Mouse (Mus musculus): Measurements from ENCODE around the gene Shank2. TPM values are rescaled to one million over a fixed set of nuclear protein-coding genes. Genes with fewer than 3 reads are reported as not detected.

Shank2 gene
- polyA plus RNA-seq, 1 experiment from 2014 or later, result 6.8 TPM

- no peak overlapping the region for H3K4me2 ChIP-seq
- no peak overlapping the region for H3K27ac ChIP-seq
- H3K36me3 ChIP-seq, result no peaks in the 10 kb centered on the region
- no peak overlapping the region for H3K9ac ChIP-seq
- no peak overlapping the region for H3K4me3 ChIP-seq
- no peaks in the 10 kb centered on the region for H3K27me3 ChIP-seq
- no peaks in the 10 kb centered on the region; the same call in 1 of the 2 replicates for H3K9me3 ChIP-seq
- no peak for ATAC-seq (ENCODE audit: low FRiP score)
- H3K4me1 ChIP-seq (replicated peaks), result peaks cover 32% of the 10 kb centered on the region
- WGBS, result 89% methylated on average over 2 of the region's 2 CpGs
Observed at GRCm38 (mm10) chr7:144299351-144299750, 297.6 kb downstream of the Shank2 start.

- 92% methylated on average over 4 of the region's 4 CpGs for WGBS
- Histone ChIP-seq H3K9ac (no peak overlapping the region), H3K36me3 (no peaks in the 10 kb centered on the region), H3K4me1 (replicated peaks) (peaks cover 11% of the 10 kb centered on the region), H3K4me2 (no peak overlapping the region), H3K27ac (no peak overlapping the region), H3K4me3 (no peak overlapping the region), H3K27me3 (no peaks in the 10 kb centered on the region), H3K9me3 (no peaks in the 10 kb centered on the region; the same call in 1 of the 2 replicates)
- no peak for ATAC-seq (ENCODE audit: low FRiP score)
Observed at GRCm38 (mm10) chr7:144301646-144302045, 299.9 kb downstream of the Shank2 start.

GRCm38 (mm10) chr7:144302498-144302897 is 300.8 kb downstream of the Shank2 start:
- no peak overlapping the region for H3K4me3 ChIP-seq
- H3K9me3 ChIP-seq, result no peaks in the 10 kb centered on the region; the same call in 1 of the 2 replicates
- H3K27me3 ChIP-seq, result no peaks in the 10 kb centered on the region
- H3K27ac ChIP-seq, result peak overlapping the region; percentile 26; the same call in 1 of the 2 replicates
- 47% methylated on average over 5 of the region's 5 CpGs for WGBS
- no peak for ATAC-seq (ENCODE audit: low FRiP score)
- H3K4me1 ChIP-seq (replicated peaks), result peaks cover 14% of the 10 kb centered on the region
- no peak overlapping the region for H3K9ac ChIP-seq
- no peaks in the 10 kb centered on the region for H3K36me3 ChIP-seq
- no peak overlapping the region for H3K4me2 ChIP-seq

GRCm38 (mm10) chr7:144307853-144308409 is 306.2 kb downstream of the Shank2 start:
- ATAC-seq (ENCODE audit: low FRiP score), result no peak
- H3K9ac ChIP-seq, result no peak overlapping the region
- H3K27me3 ChIP-seq, result no peaks in the 10 kb centered on the region
- no peak overlapping the region; the same call in 1 of the 2 replicates for H3K27ac ChIP-seq
- 76% methylated on average over 10 of the region's 10 CpGs for WGBS
- no peak overlapping the region for H3K4me3 ChIP-seq
- H3K4me2 ChIP-seq, result no peak overlapping the region
- 0 out of 2 replicates have a peak, but pooled peaks cover 2% of the 10 kb centered on the region for H3K9me3 ChIP-seq
- H3K4me1 ChIP-seq (replicated peaks), result peaks cover 10% of the 10 kb centered on the region; the same call in 1 of the 2 replicates
- H3K36me3 ChIP-seq, result no peaks in the 10 kb centered on the region

GRCm38 (mm10) chr7:144314438-144315105 is 312.8 kb downstream of the Shank2 start:
- no peak overlapping the region for H3K9ac ChIP-seq
- H3K9me3 ChIP-seq, result no peaks in the 10 kb centered on the region
- no peak overlapping the region for H3K4me3 ChIP-seq
- 88% methylated on average over 11 of the region's 11 CpGs for WGBS
- peaks cover 16% of the 10 kb centered on the region for H3K4me1 ChIP-seq (replicated peaks)
- H3K4me2 ChIP-seq, result no peak overlapping the region
- H3K27ac ChIP-seq, result no peak overlapping the region
- H3K27me3 ChIP-seq, result no peaks in the 10 kb centered on the region
- no peaks in the 10 kb centered on the region for H3K36me3 ChIP-seq
- ATAC-seq (ENCODE audit: low FRiP score), result no peak

GRCm38 (mm10) chr7:144316224-144316623 is 314.5 kb downstream of the Shank2 start:
- Histone ChIP-seq H3K27ac (peak overlapping the region; percentile 58; the same call in 1 of the 2 replicates), H3K9me3 (no peaks in the 10 kb centered on the region), H3K36me3 (no peaks in the 10 kb centered on the region), H3K4me2 (no peak overlapping the region), H3K4me1 (replicated peaks) (peaks cover 16% of the 10 kb centered on the region), H3K9ac (no peak overlapping the region), H3K4me3 (no peak overlapping the region), H3K27me3 (no peaks in the 10 kb centered on the region)
- 92% methylated on average over 6 of the region's 6 CpGs for WGBS
- no peak for ATAC-seq (ENCODE audit: low FRiP score)

GRCm38 (mm10) chr7:144316797-144317196 is 315.1 kb downstream of the Shank2 start:
- Histone ChIP-seq H3K9ac (no peak overlapping the region), H3K4me1 (replicated peaks) (peaks cover 16% of the 10 kb centered on the region), H3K9me3 (no peaks in the 10 kb centered on the region), H3K4me2 (no peak overlapping the region), H3K4me3 (no peak overlapping the region), H3K36me3 (no peaks in the 10 kb centered on the region), H3K27ac (peak overlapping the region; percentile 58), H3K27me3 (no peaks in the 10 kb centered on the region)
- ATAC-seq (ENCODE audit: low FRiP score), result peak; percentile 64
- 16% methylated on average over 10 of the region's 10 CpGs for WGBS

GRCm38 (mm10) chr7:144324077-144324476 is 322.3 kb downstream of the Shank2 start:
- no peaks in the 10 kb centered on the region for H3K27me3 ChIP-seq
- H3K27ac ChIP-seq, result no peak overlapping the region
- WGBS, result 93% methylated on average over 2 of the region's 2 CpGs
- H3K4me2 ChIP-seq, result no peak overlapping the region
- H3K4me3 ChIP-seq, result no peak overlapping the region
- ATAC-seq (ENCODE audit: low FRiP score), result no peak
- no peaks in the 10 kb centered on the region for H3K9me3 ChIP-seq
- H3K36me3 ChIP-seq, result no peaks in the 10 kb centered on the region
- H3K4me1 ChIP-seq (replicated peaks), result peaks cover 3% of the 10 kb centered on the region; the same call in 1 of the 2 replicates
- no peak overlapping the region for H3K9ac ChIP-seq

GRCm38 (mm10) chr7:144324861-144325260 is 323.1 kb downstream of the Shank2 start:
- no peak for ATAC-seq (ENCODE audit: low FRiP score)
- no peak overlapping the region for H3K4me3 ChIP-seq
- 94% methylated on average over 6 of the region's 6 CpGs for WGBS
- H3K36me3 ChIP-seq, result no peaks in the 10 kb centered on the region
- H3K9ac ChIP-seq, result no peak overlapping the region
- H3K27me3 ChIP-seq, result no peaks in the 10 kb centered on the region
- H3K4me2 ChIP-seq, result no peak overlapping the region
- H3K9me3 ChIP-seq, result no peaks in the 10 kb centered on the region
- H3K4me1 ChIP-seq (replicated peaks), result peaks cover 5% of the 10 kb centered on the region; the same call in 1 of the 2 replicates
- H3K27ac ChIP-seq, result no peak overlapping the region

- Histone ChIP-seq H3K27ac (no peak overlapping the region), H3K4me3 (no peak overlapping the region), H3K36me3 (no peaks in the 10 kb centered on the region), H3K27me3 (no peaks in the 10 kb centered on the region), H3K9me3 (no peaks in the 10 kb centered on the region), H3K4me2 (no peak overlapping the region), H3K9ac (no peak overlapping the region), H3K4me1 (replicated peaks) (peaks cover 5% of the 10 kb centered on the region; the same call in 1 of the 2 replicates)
- 93% methylated on average over 10 of the region's 10 CpGs for WGBS
- ATAC-seq (ENCODE audit: low FRiP score), result no peak
Observed at GRCm38 (mm10) chr7:144325603-144326002, 323.9 kb downstream of the Shank2 start.

GRCm38 (mm10) chr7:144329403-144329890 is 327.7 kb downstream of the Shank2 start:
- Histone ChIP-seq H3K9ac (no peak overlapping the region), H3K4me3 (no peak overlapping the region), H3K27ac (no peak overlapping the region), H3K4me2 (no peak overlapping the region), H3K27me3 (no peaks in the 10 kb centered on the region), H3K36me3 (no peaks in the 10 kb centered on the region), H3K4me1 (replicated peaks) (peaks cover 5% of the 10 kb centered on the region; the same call in 1 of the 2 replicates), H3K9me3 (no peaks in the 10 kb centered on the region)
- ATAC-seq (ENCODE audit: low FRiP score), result no peak
- WGBS, result 66% methylated on average over 2 of the region's 2 CpGs

- Histone ChIP-seq H3K27me3 (no peaks in the 10 kb centered on the region), H3K36me3 (no peaks in the 10 kb centered on the region), H3K4me1 (replicated peaks) (peaks cover 4% of the 10 kb centered on the region; the same call in 1 of the 2 replicates), H3K9me3 (no peaks in the 10 kb centered on the region), H3K27ac (no peak overlapping the region), H3K9ac (no peak overlapping the region), H3K4me2 (no peak overlapping the region), H3K4me3 (no peak overlapping the region)
- ATAC-seq (ENCODE audit: low FRiP score), result no peak
Observed at GRCm38 (mm10) chr7:144336626-144337025, 334.9 kb downstream of the Shank2 start.
